In genomic region chr5:34533820-34534219, GRCm38 (mm10) we compare ENCODE assay signal across 8 mouse cellular contexts. TPM values are rescaled to one million over a fixed set of nuclear protein-coding genes. Genes with fewer than 3 reads are reported as not detected.
DNase-seq lines count a peak whose midpoint lies in the region; ATAC-seq and TF ChIP-seq lines count a peak whose summit lies in the region.

No protein-coding gene starts in this region.

- ATAC-seq in erythroblast, adult 5-6 weeks (replicated peaks; ENCODE audit: low FRiP score, poor library complexity, severe bottlenecking), result no peak

- H3K36me3 ChIP-seq in testis, adult 2 months (ENCODE audit: control insufficient read depth, insufficient read depth, low read length), result no peaks in the 10 kb centered on the region
- H3K36me3 ChIP-seq in embryonic facial prominence, embryonic 10.5 days (replicated peaks), result no peaks in the 10 kb centered on the region

- DNase-seq in gastrocnemius, adult 2 months, result peak; percentile 38
- DNase-seq in gastrocnemius, postnatal 10 days, result no peak
- DNase-seq in testis, postnatal 10 days (ENCODE audit: low spot score), result no peak
- DNase-seq in heart, postnatal 25 days (ENCODE audit: low spot score), result peak; percentile 65
- DNase-seq in telencephalon, adult 2 months (ENCODE audit: low read depth, low spot score), result peak; percentile 64
- DNase-seq in embryonic facial prominence, embryonic 10.5 days (ENCODE audit: low spot score), result no peak

- peak overlapping the region; percentile 24; the same call in 1 of the 2 replicates for H3K27ac ChIP-seq in gastrocnemius, adult 2 months
- H3K27ac ChIP-seq in testis, adult 2 months (ENCODE audit: control insufficient read depth, insufficient read depth, low read depth, low read length), result peak overlapping the region; percentile 35; the same call in 1 of the 2 replicates
- H3K27ac ChIP-seq in embryonic facial prominence, embryonic 10.5 days (replicated peaks), result no peak overlapping the region

- intact Hi-C loops in gastrocnemius, adult 2 months (cut with DNase I), result no loop called here
- intact Hi-C loops in heart, postnatal 25 days (cut with DNase I), result no loop called here

- peaks cover 11% of the 10 kb centered on the region for H3K4me1 ChIP-seq in testis, adult 2 months (ENCODE audit: control insufficient read depth, insufficient read depth, low read length)
- no peaks in the 10 kb centered on the region; the same call in 1 of the 2 replicates for H3K4me1 ChIP-seq in embryonic facial prominence, embryonic 10.5 days

- H3K4me3 ChIP-seq in gastrocnemius, adult 2 months, result no peak overlapping the region
- H3K4me3 ChIP-seq in testis, adult 2 months (ENCODE audit: control insufficient read depth, low read depth, low read length), result no peak overlapping the region
- no peak overlapping the region for H3K4me3 ChIP-seq in embryonic facial prominence, embryonic 10.5 days

- TF ChIP-seq CTCF in gastrocnemius, adult 2 months (IDR thresholded peaks at IDR 0.05), result no peak
- TF ChIP-seq CTCF in testis, adult 2 months (IDR thresholded peaks at IDR 0.05; ENCODE audit: control insufficient read depth, insufficient read depth, insufficient replicate concordance, low read depth, low read length), result no peak

- WGBS in embryonic facial prominence, embryonic 10.5 days, result 72% methylated on average over 3 of the region's 3 CpGs

- no peaks in the 10 kb centered on the region for H3K9me3 ChIP-seq in embryonic facial prominence, embryonic 10.5 days

- no peaks in the 10 kb centered on the region for H3K27me3 ChIP-seq in testis, adult 2 months (ENCODE audit: control insufficient read depth, insufficient read depth, low read length)
- H3K27me3 ChIP-seq in embryonic facial prominence, embryonic 10.5 days (replicated peaks; ENCODE audit: low read depth, poor library complexity, severe bottlenecking), result no peaks in the 10 kb centered on the region

- no peak for TF ChIP-seq POLR2A in testis, adult 2 months (IDR thresholded peaks at IDR 0.05; ENCODE audit: control insufficient read depth, low read depth, low read length)

RNA-seq across cellular contexts. Expression of gene Sh3bp2, which starts 8.2 kb away (rescaled TPM):
- 1 to 10 TPM in 1 of 2 experiments, under 1 TPM in 1; 0.98 to 7.7 TPM for total RNA-seq in gastrocnemius, adult 2 months (2021)
- 1 to 10 TPM; 3.3 to 6.2 TPM for total RNA-seq in gastrocnemius, postnatal 10 days (2021)
- 4.9 and 5.0 TPM in 2 replicates for polyA plus RNA-seq in testis, adult 2 months (2012; rRNA removed)
- 1 to 10 TPM; 1.7 to 3.3 TPM for total RNA-seq in heart, postnatal 25 days (2021)
- polyA plus RNA-seq in embryonic facial prominence, embryonic 10.5 days (2016; fragmentation: Nextera tagmentation; extraction: Ambion mirVana), result 7.3 and 8.7 TPM in 2 replicates
- 5.6 and 9.0 TPM in 2 replicates for total RNA-seq in erythroblast, adult 5-6 weeks (2015; ENCODE audit: low replicate concordance)
- total RNA-seq in erythroblast, adult 5-6 weeks (2017; ENCODE audit: low replicate concordance), result 4.7 and 5.4 TPM in 2 replicates

RNA-seq across cellular contexts. Expression of gene Tnip2, which starts 20.0 kb away (rescaled TPM):
- 1 to 10 TPM; 2.3 to 3.0 TPM for total RNA-seq in gastrocnemius, adult 2 months (2021)
- total RNA-seq in gastrocnemius, postnatal 10 days (2021), result 1 to 10 TPM; 3.3 to 6.0 TPM
- polyA plus RNA-seq in testis, adult 2 months (2012; rRNA removed), result 5.4 and 5.8 TPM in 2 replicates
- 1 to 10 TPM; 6.3 to 7.2 TPM for total RNA-seq in heart, postnatal 25 days (2021)
- 4.1 and 4.8 TPM in 2 replicates for polyA plus RNA-seq in embryonic facial prominence, embryonic 10.5 days (2016; fragmentation: Nextera tagmentation; extraction: Ambion mirVana)
- total RNA-seq in erythroblast, adult 5-6 weeks (2015; ENCODE audit: low replicate concordance), result 1.0 and 1.3 TPM in 2 replicates
- 3.4 and 3.9 TPM in 2 replicates for total RNA-seq in erythroblast, adult 5-6 weeks (2017; ENCODE audit: low replicate concordance)

RNA-seq across cellular contexts. Expression of gene Add1, which starts 39.6 kb away (rescaled TPM):
- total RNA-seq in gastrocnemius, adult 2 months (2021), result 10 to 100 TPM; 72.3 to 74.9 TPM
- 100 to 1,000 TPM in 1 of 2 experiments, 10 to 100 TPM in 1; 92.4 to 125 TPM for total RNA-seq in gastrocnemius, postnatal 10 days (2021)
- polyA plus RNA-seq in testis, adult 2 months (2012; rRNA removed), result 31.5 and 40.8 TPM in 2 replicates
- total RNA-seq in heart, postnatal 25 days (2021), result 100 to 1,000 TPM; 125 to 136 TPM
- polyA plus RNA-seq in embryonic facial prominence, embryonic 10.5 days (2016; fragmentation: Nextera tagmentation; extraction: Ambion mirVana), result 158 and 166 TPM in 2 replicates
- 375 and 403 TPM in 2 replicates for total RNA-seq in erythroblast, adult 5-6 weeks (2015; ENCODE audit: low replicate concordance)
- 937 and 1,092 TPM in 2 replicates for total RNA-seq in erythroblast, adult 5-6 weeks (2017; ENCODE audit: low replicate concordance)

Comparison
In these comparisons a context has a peak if more than half of its experiments do, and no peak if none do; other contexts are left out.
1. DNase-seq: peak in gastrocnemius, adult 2 months (single experiment), heart, postnatal 25 days (single experiment) and telencephalon, adult 2 months (single experiment); none in gastrocnemius, postnatal 10 days (single experiment), testis, postnatal 10 days (single experiment) and embryonic facial prominence, embryonic 10.5 days (single experiment).